Mouse (Mus musculus) 416B (cell line): ENCODE results near the gene A830018L16Rik.
"Not testable (repeated sequence)": the region's sequence is repeated elsewhere in the genome, so short reads cannot be mapped to it uniquely, and the experiment has no call there.

Experiments
- DNase-seq: peaks from one replicate; pipeline ENCODE4 v3.0.0; 2011; ENCODE audit warnings: low read depth

The A830018L16Rik gene

GRCm38 (mm10) chr1:11413894-11414556 lies at the start of gene A830018L16Rik:
Gene A830018L16Rik (plus strand): TSS chr1:11414105.
- no peak for DNase-seq

GRCm38 (mm10) chr1:11385846-11386245 lies 28.1 kb upstream of the A830018L16Rik start:
- no peak for DNase-seq

GRCm38 (mm10) chr1:11395408-11395807 lies 18.5 kb upstream of the A830018L16Rik start:
- DNase-seq = no peak

GRCm38 (mm10) chr1:11395996-11396736 lies 17.7 kb upstream of the A830018L16Rik start:
- DNase-seq = no peak

GRCm38 (mm10) chr1:11401159-11401558 lies 12.7 kb upstream of the A830018L16Rik start:
- DNase-seq = no peak

GRCm38 (mm10) chr1:11405527-11405926 lies 8.4 kb upstream of the A830018L16Rik start:
- DNase-seq = no peak

- DNase-seq = no peak
Observed at GRCm38 (mm10) chr1:11406026-11406425, 7.9 kb upstream of the A830018L16Rik start.

- no peak for DNase-seq
Observed at GRCm38 (mm10) chr1:11414560-11414959, 655 bp downstream of the A830018L16Rik start.

GRCm38 (mm10) chr1:11427310-11427709 lies 13.4 kb downstream of the A830018L16Rik start:
- DNase-seq = no peak

- DNase-seq = no peak
Observed at GRCm38 (mm10) chr1:11458353-11458752, 44.4 kb downstream of the A830018L16Rik start.

GRCm38 (mm10) chr1:11466325-11466724 lies 52.4 kb downstream of the A830018L16Rik start:
- DNase-seq = no peak

- no peak for DNase-seq
Observed at GRCm38 (mm10) chr1:11467065-11467643, 53.2 kb downstream of the A830018L16Rik start.

- DNase-seq = no peak
Observed at GRCm38 (mm10) chr1:11492936-11493335, 79.0 kb downstream of the A830018L16Rik start.

GRCm38 (mm10) chr1:11501556-11501955 lies 87.7 kb downstream of the A830018L16Rik start:
- no peak for DNase-seq

- DNase-seq = not testable (repeated sequence)
Observed at GRCm38 (mm10) chr1:11549810-11550209, 135.9 kb downstream of the A830018L16Rik start.

GRCm38 (mm10) chr1:11565309-11565708 lies 151.4 kb downstream of the A830018L16Rik start:
- peak; percentile 3 for DNase-seq

GRCm38 (mm10) chr1:11566730-11567129 lies 152.8 kb downstream of the A830018L16Rik start:
- no peak for DNase-seq

- DNase-seq = no peak
Observed at GRCm38 (mm10) chr1:11567300-11567885, 153.5 kb downstream of the A830018L16Rik start.

- DNase-seq = no peak
Observed at GRCm38 (mm10) chr1:11570274-11570673, 156.4 kb downstream of the A830018L16Rik start.

- no peak for DNase-seq
Observed at GRCm38 (mm10) chr1:11573462-11573861, 159.6 kb downstream of the A830018L16Rik start.

- no peak for DNase-seq
Observed at GRCm38 (mm10) chr1:11580026-11580425, 166.1 kb downstream of the A830018L16Rik start.

- DNase-seq = no peak
Observed at GRCm38 (mm10) chr1:11588305-11588704, 174.4 kb downstream of the A830018L16Rik start.

- DNase-seq = no peak
Observed at GRCm38 (mm10) chr1:11650137-11650536, 236.2 kb downstream of the A830018L16Rik start.
